Mouse (Mus musculus) adrenal gland, postnatal 36 days (tissue): ENCODE measurements at regions not wholly inside any gene's neighbourhood (a gene's known extent, or its start where the extent isn't known, plus 50 kb on each side); places are given as distances from the start of the nearest gene placed in this dataset.
"Not testable (repeated sequence)": the region's sequence is repeated elsewhere in the genome, so short reads cannot be mapped to it uniquely, and the experiment has no call there.

Source experiments
- DNase-seq, 2 experiments: peaks; one replicate each; pipeline ENCODE4 v3.0.0; 2021; ENCODE audit warnings: mixed read lengths in 1 of 2

- no peak for DNase-seq
These were observed 909.7 kb downstream of the Sorcs3 start for GRCm38 (mm10) chr19:49115484-49115883.

- DNase-seq: no peak
These were observed 925.8 kb downstream of the Sorcs3 start for GRCm38 (mm10) chr19:49131664-49132063.

- DNase-seq: no peak
These were observed 966.3 kb downstream of the Sorcs3 start for GRCm38 (mm10) chr19:49172078-49172477.

GRCm38 (mm10) chr19:49207971-49208370 is 1002.1 kb downstream of the Sorcs3 start:
- DNase-seq: no peak

GRCm38 (mm10) chr19:49242601-49243000 is 1036.8 kb downstream of the Sorcs3 start:
- no peak for DNase-seq

DNA sequence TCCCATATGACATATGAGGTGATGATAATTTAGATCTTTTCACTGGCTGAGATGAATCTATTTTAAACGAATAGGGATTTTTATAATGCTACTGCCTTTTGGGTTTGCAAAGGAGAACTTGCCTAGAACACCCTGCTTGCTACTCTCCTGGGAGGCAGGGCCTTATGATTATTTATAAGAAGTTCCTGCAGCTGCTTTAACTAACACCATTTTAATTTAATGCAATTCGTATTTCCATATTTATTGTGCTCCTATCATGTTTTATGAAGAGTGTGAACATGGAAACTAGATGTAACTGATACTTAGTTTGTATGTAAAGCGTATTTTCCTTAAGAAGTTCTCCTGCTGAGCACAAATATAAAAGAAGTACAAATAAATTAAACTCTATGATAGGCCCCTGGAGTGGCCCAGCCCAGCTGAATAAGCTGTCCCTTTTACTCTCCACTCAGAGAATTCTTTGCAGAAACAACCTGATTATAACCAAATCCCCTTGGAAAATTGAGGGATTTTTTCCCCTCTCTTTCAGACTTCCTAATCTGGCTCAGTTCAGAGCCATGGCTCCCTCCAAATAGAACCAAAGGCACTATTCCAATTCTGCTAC is 1039.4 kb downstream of the Sorcs3 start:
- no peak for DNase-seq

GRCm38 (mm10) chr19:49264616-49265015 is 1058.8 kb downstream of the Sorcs3 start:
- no peak for DNase-seq

GRCm38 (mm10) chr19:49267864-49268480 is 1062.1 kb downstream of the Sorcs3 start:
- no peak for DNase-seq

DNA sequence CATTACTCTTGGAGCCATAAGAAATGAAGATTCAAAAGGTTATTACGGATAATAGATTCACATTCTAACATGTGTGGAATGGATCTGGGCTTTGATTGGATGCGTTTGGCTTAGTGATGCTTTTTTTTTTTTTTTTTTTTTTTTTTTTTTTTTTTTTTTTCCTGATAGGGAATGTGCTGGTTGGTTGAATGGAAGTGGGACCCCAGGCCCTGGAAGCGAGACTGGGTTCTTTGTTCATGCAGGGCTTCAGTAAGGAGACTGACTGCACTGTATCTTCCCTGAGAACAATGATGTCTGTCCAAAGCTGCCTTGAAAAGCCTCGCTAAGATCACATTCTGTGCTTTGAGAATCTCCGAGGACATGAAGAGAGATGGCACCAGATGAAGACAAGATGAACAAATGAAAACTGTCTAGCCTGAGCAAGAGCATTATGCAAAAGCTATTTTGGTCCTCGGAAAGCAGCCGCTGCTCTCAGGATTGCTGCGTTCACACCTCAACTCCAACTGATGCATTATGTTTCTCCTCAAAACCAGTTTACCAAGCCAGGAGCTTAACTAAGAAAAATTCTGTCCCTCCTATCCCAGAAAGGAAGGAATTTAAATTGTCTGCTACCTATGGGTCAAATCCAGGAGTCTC is 1076.9 kb downstream of the Sorcs3 start:
- DNase-seq: no peak

GRCm38 (mm10) chr19:49294980-49295379 is 1089.2 kb downstream of the Sorcs3 start:
- DNase-seq: no peak

- peak in 1 of 2 experiments; percentile 2 for DNase-seq
These were observed 1093.8 kb downstream of the Sorcs3 start for GRCm38 (mm10) chr19:49299351-49300271.

DNA sequence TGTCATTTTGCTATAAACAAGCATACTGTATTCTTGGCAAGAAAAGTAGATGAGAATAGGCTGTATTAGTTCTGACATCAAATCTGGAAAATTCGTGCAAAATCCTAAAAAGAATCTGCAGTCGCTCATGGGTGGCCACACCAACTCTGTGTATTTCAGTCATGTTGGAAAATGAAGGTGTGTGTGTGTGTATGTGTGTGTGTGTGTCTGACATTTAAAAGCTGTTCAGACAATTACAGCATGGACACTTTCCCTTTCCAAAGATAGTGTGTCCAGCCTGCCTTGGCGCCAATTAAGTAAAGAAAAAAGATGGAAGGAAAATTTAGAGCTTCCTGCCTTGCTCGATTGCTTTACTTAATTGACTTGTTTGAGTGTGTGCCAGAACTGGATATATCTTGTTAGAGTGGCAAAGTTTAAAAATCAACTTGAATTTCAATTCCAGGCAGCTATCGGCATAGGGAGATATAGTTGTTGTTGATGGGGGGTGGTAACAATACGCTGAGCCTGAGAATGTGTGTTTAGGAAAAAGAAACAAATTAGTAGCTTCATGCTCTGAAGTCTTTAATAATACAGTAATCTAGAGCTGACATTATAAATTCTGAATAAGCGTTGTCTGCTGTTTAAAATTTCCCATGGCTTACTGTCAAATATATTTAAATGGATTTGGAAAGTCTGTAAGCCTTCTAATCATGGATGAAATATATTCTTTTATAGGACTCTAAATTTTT is 1095.7 kb downstream of the Sorcs3 start:
- DNase-seq: no peak

DNA sequence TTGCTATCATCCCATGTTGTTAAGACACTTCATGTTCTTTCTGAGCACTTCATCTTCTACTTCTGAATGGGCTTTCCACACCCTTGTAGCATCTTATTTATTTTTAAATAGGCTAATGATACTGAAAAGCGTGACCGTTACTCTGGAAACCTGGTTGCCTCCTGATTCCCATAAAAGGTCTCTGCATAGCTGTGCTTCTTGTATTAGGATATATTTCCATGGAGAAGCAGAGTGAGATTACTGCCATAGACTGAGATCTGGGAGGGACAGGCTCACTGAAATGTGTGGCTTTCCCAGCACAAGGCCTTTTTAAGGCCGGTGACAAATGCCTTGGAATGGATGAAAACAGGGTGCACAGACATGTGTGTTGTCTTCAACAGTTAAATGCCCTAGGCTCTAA is 1100.0 kb downstream of the Sorcs3 start:
- DNase-seq: no peak

DNA sequence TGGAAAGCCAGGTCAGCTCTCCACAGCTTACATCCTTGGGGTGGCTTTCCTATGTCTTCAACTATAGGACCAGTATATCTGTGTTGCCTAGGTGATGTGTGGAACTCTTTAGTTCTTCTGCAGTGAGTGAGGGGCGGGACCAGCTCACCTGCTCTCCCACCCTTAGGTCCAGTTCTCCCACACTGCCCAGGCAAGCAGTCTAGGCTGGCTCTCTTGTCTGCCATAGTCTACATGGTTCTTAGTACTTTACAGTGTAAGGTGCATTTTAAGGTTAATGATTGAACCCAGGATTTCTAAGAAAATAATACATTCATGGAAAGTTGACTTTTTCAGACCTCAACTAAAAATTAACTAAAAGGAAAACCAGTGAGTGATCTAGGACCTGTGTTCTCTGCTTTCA is 1108.4 kb downstream of the Sorcs3 start:
- no peak for DNase-seq

DNA sequence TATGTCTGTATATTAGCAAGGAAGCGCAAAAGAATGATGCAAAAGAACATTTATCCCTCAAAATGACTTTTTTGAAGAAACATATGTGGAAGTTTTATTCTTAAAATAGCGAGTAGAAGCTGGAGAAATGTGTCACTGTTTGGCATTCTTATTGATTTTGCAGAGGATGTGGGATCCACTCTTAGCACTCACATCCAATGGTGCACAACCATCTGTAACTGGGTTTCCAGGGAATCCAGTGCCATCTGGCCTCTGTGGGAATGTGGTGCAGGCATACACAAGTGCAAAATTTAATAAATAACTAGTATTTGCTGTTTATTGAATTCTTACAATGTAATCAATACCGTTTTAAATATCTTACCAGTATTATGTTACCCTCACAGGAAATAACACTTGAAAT is 1153.8 kb downstream of the Sorcs3 start:
- no peak for DNase-seq

DNA sequence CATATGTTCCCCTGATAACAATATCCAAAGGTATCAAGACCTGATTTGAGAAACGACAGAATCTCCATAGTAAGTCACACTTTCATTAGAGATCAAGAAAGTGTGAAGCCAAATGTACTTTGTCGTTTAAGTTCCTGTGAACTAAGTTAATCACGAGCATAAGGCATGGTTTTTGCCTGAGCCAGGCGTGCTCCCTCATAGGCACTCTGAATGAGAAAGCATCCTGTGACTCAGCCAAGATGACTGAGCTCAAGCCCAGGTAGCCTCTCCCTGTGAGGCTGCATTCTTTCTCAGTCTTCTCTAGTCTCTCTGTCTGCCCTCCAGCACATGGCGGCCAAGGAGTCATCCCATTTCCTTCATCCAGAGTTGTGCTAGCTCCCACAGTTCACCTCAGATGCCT is 1154.9 kb downstream of the Sorcs3 start:
- no peak for DNase-seq

DNA sequence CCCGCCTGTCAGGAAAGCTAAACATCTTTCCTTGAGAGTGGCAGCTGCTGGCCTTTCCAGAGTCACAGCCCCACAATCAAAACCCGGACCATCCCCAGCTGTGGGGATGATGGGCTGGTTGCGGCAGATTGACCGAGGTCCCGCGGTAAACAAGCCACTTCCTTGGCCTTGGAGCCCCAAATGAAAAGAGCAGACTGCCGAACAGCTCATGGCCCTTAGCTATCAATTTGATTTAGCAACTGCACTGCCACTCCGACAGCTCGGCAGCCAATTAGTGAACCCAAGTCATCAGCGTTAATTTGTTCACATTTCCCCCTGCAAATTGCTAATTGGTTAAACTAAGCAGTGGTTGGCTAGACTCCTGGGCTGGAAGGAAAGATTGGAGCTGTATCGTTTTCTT is 1155.3 kb downstream of the Sorcs3 start:
- not testable (repeated sequence) for DNase-seq

GRCm38 (mm10) chr19:49372921-49373320 is 1167.1 kb downstream of the Sorcs3 start:
- no peak for DNase-seq

GRCm38 (mm10) chr19:49374295-49374694 is 1168.5 kb downstream of the Sorcs3 start:
- DNase-seq: no peak

DNA sequence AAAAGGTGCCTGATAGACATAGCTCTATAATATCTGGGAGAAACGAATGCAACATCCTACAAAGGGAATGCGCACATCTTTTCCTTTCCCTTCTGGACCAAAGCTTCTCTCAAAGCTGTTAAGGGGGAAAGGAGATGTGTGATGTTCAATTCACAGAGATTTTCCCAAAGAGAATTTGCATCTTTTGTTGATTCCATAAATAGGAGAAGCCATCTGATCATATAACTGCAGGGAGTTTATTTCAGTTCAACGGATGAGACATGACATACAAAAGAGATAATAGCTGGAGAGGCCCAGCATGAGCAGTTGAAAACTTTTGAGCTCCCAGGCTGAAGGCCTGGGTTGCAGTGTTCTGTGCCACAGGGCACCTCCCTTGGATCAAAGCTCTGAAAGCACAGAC is 1169.1 kb downstream of the Sorcs3 start:
- DNase-seq: no peak

DNA sequence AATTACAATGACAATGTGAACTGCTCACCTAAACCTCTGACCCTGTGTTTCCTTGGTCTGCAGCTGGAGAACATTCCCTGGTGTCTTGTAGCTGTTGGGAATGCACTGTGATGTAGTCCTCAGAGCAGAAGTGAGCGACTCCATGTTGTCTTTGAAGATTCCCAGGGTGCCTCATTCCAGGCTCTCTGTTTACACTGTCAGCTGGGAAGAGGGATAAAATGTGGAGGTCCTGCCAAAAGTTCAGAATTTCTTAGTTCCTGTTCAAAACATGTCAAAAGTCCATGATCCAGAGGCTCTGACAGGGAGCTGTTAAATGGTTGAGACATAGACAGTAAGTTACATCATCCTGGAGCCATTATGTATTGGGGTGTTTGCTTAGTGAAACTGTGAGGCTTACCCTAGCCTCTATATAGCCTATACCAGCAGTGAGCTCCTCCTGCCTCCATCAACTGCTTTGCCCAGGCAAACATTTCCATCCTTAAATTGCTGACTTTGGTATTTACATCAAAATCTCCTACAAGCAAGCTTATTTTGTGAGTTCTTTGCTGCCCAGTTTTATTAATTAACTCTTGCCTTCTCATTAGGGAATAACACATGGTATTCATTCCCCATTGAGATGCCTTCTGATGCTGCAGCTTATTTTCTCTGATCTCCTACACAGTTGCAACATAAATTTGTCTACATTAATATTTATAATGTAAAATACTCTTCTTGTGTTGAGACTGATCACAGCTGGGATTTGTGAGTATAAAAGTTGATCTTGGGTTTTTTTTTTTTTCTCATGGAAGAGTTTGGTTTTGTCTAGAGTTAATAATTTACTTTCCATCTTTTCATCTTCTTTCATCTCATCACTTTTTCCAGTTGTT is 1170.2 kb downstream of the Sorcs3 start:
- no peak for DNase-seq
